Mouse (Mus musculus) MEL (cell line): ENCODE measurements around the gene Adcy3. TPM values are rescaled to one million over a fixed set of nuclear protein-coding genes. Genes with fewer than 3 reads are reported as not detected.
A peak's percentile ranks its signal among the peaks of the same experiment; 100 is the strongest.
"Not testable (repeated sequence)": the region's sequence is repeated elsewhere in the genome, so short reads cannot be mapped to it uniquely, and the experiment has no call there.

Experiments used
- DNase-seq: peaks from one replicate; pipeline ENCODE4 v3.0.0; 2011; ENCODE audit warnings: low read depth, low spot score
- H3K27ac ChIP-seq: 2 replicates; pipeline ENCODE4 v1.5.1; 2012; ENCODE audit warnings: low read depth, mild to moderate bottlenecking, control low read depth, low read length, moderate library complexity; ENCODE audit not compliant: control insufficient read depth
- H3K27me3 ChIP-seq, 2 experiments: fragments of 150-350 bp in 1 of 2; sonication (generic) in 1 of 2; 2 replicates each; pipeline ENCODE4 v1.6.1; 2012; ENCODE audit warnings: low read length in 2 of 2, mild to moderate bottlenecking in 2 of 2, improper control_type of control experiment in 1 of 2, moderate library complexity in 1 of 2; ENCODE audit not compliant: insufficient read depth in 2 of 2, control insufficient read depth in 1 of 2
- H3K36me3 ChIP-seq, 2 experiments: 2 replicates each; pipeline ENCODE4 v1.6.1; 2012 to 2014; ENCODE audit warnings: low read length in 2 of 2, improper control_type of control experiment in 1 of 2, inconsistent platforms in 1 of 2, mild to moderate bottlenecking in 1 of 2; ENCODE audit not compliant: insufficient read depth in 2 of 2, control insufficient read depth in 1 of 2
- H3K4me1 ChIP-seq, 2 experiments: fragments of 150-350 bp in 1 of 2; sonication (generic) in 1 of 2; 2 replicates each; pipeline ENCODE4 v1.6.1; 2012; ENCODE audit warnings: low read length in 2 of 2, improper control_type of control experiment in 1 of 2, mild to moderate bottlenecking in 1 of 2; ENCODE audit not compliant: insufficient read depth in 2 of 2, control insufficient read depth in 1 of 2
- H3K4me3 ChIP-seq, 2 experiments: fragments of 150-350 bp in 1 of 2; sonication (generic) in 1 of 2; 2 replicates each; pipeline ENCODE4 v1.5.1; 2012; ENCODE audit warnings: low read depth in 2 of 2, low read length in 2 of 2, mild to moderate bottlenecking in 2 of 2, moderate library complexity in 2 of 2, control low read depth in 1 of 2, improper control_type of control experiment in 1 of 2; ENCODE audit not compliant: control insufficient read depth in 1 of 2, insufficient read depth in 1 of 2
- H3K79me2 ChIP-seq: 2 replicates; pipeline ENCODE4 v1.6.1; 2012; ENCODE audit warnings: mild to moderate bottlenecking, low read length, moderate library complexity; ENCODE audit not compliant: control insufficient read depth, poor library complexity, insufficient read depth
- H3K9ac ChIP-seq: 2 replicates; pipeline ENCODE4 v1.6.1; 2012; ENCODE audit warnings: low read depth, mild to moderate bottlenecking, control low read depth, low read length, moderate library complexity; ENCODE audit not compliant: control insufficient read depth, poor library complexity, severe bottlenecking
- H3K9me3 ChIP-seq: fragments of 150-350 bp; sonication (generic); replicated peaks from 2 replicates; pipeline ENCODE4 v1.6.1; 2012; ENCODE audit warnings: mild to moderate bottlenecking, low read length, improper control_type of control experiment, moderate library complexity; ENCODE audit not compliant: insufficient read depth
- CHD2 ChIP-seq: IDR thresholded peaks from 2 replicates; pipeline ENCODE4 v1.6.1; 2011; ENCODE audit warnings: low read length, improper control_type of control experiment
- CTCF ChIP-seq, 3 experiments: IDR thresholded peaks in 2 of 3; conservative IDR thresholded peaks in 1 of 3; 2 replicates each; pipeline ENCODE4 v1.5.1; 2011 to 2012; ENCODE audit warnings: low read length in 3 of 3, low read depth in 2 of 3, mild to moderate bottlenecking in 2 of 3, improper control_type of control experiment in 1 of 3, inconsistent platforms in 1 of 3, mixed read lengths in 1 of 3, moderate library complexity in 1 of 3; ENCODE audit not compliant: control insufficient read depth in 1 of 3, insufficient read depth in 1 of 3, poor library complexity in 1 of 3, severe bottlenecking in 1 of 3
- ETS1 ChIP-seq: IDR thresholded peaks from 2 replicates; pipeline ENCODE4 v1.6.1; 2012; ENCODE audit warnings: low read depth, mild to moderate bottlenecking, inconsistent platforms, low read length, improper control_type of control experiment, moderate library complexity
- GATA1 ChIP-seq: IDR thresholded peaks from 2 replicates; pipeline ENCODE4 v1.6.1; 2011; ENCODE audit warnings: low read depth, low read length, improper control_type of control experiment
- JUND ChIP-seq: IDR thresholded peaks from 2 replicates; pipeline ENCODE4 v1.6.1; 2011; ENCODE audit warnings: low read depth, mild to moderate bottlenecking, improper control_type of control experiment, low read length
- KAT2A ChIP-seq: conservative IDR thresholded peaks from 2 replicates; pipeline ENCODE4 v1.6.1; 2012; ENCODE audit warnings: low read depth, low read length, improper control_type of control experiment, inconsistent platforms
- MAX ChIP-seq: IDR thresholded peaks from 2 replicates; pipeline ENCODE4 v1.6.1; 2011; ENCODE audit warnings: low read length, improper control_type of control experiment
- MAZ ChIP-seq: IDR thresholded peaks from 2 replicates; pipeline ENCODE4 v1.6.1; 2012; ENCODE audit warnings: low read depth, mild to moderate bottlenecking, inconsistent platforms, low read length, improper control_type of control experiment
- MYB ChIP-seq: IDR thresholded peaks from 2 replicates; pipeline ENCODE4 v1.6.1; 2011; ENCODE audit warnings: mild to moderate bottlenecking, low read depth, low read length, improper control_type of control experiment
- MYC ChIP-seq: IDR thresholded peaks from 2 replicates; pipeline ENCODE4 v1.6.1; 2011; ENCODE audit warnings: low read depth, mild to moderate bottlenecking, low read length, improper control_type of control experiment, moderate library complexity
- NRF1 ChIP-seq: IDR thresholded peaks from 2 replicates; pipeline ENCODE4 v1.6.1; 2014; ENCODE audit warnings: low read depth, mild to moderate bottlenecking, inconsistent platforms, low read length, improper control_type of control experiment, moderate library complexity; ENCODE audit not compliant: poor library complexity, insufficient read depth, severe bottlenecking
- RCOR1 ChIP-seq: IDR thresholded peaks from 2 replicates; pipeline ENCODE4 v1.6.1; 2012; ENCODE audit warnings: low read depth, mild to moderate bottlenecking, inconsistent platforms, low read length, improper control_type of control experiment
- SIN3A ChIP-seq: IDR thresholded peaks from 2 replicates; pipeline ENCODE4 v1.6.1; 2012; ENCODE audit warnings: low read length, improper control_type of control experiment, inconsistent platforms
- SMC3 ChIP-seq: IDR thresholded peaks from 2 replicates; pipeline ENCODE4 v1.6.1; 2011; ENCODE audit warnings: low read depth, low read length, improper control_type of control experiment
- TAL1 ChIP-seq: IDR thresholded peaks from 2 replicates; pipeline ENCODE4 v1.6.1; 2012; ENCODE audit warnings: mild to moderate bottlenecking, inconsistent platforms, low read length, moderate library complexity, mixed read lengths
- UBTF ChIP-seq: IDR thresholded peaks from 2 replicates; pipeline ENCODE4 v1.6.1; 2012; ENCODE audit warnings: low read depth, mild to moderate bottlenecking, inconsistent platforms, low read length, improper control_type of control experiment, moderate library complexity, borderline replicate concordance; ENCODE audit not compliant: insufficient read depth
- USF1 ChIP-seq: IDR thresholded peaks from 2 replicates; pipeline ENCODE4 v1.6.1; 2014; ENCODE audit warnings: low read depth, mild to moderate bottlenecking, inconsistent platforms, low read length, improper control_type of control experiment, moderate library complexity
- ZNF384 ChIP-seq: IDR thresholded peaks from 2 replicates; pipeline ENCODE4 v1.6.1; 2012; ENCODE audit warnings: low read depth, mild to moderate bottlenecking, inconsistent platforms, low read length, improper control_type of control experiment
- polyA plus RNA-seq, 2 experiments: library from polyadenylated mRNA; stranded (reverse) in 1 of 2; unstranded in 1 of 2; fragments of >175 nt in 1 of 2; fragments of >200 nt in 1 of 2; gene quantifications; 2 replicates each; pipeline versions ENCODE4 v1.2.1 to v1.2.4; 2012; ENCODE audit warnings: low replicate concordance in 2 of 2, low read depth in 1 of 2; ENCODE audit not compliant: insufficient read length in 2 of 2, insufficient read depth in 1 of 2, missing spikeins in 1 of 2
- total RNA-seq: library from RNA; depleted of rRNA; stranded (reverse); fragments of 300-350 nt; gene quantifications from 2 replicates; pipeline ENCODE4 v1.2.3, GENCODE M21; 2012

Adcy3 gene
- total and polyA plus RNA-seq, 3 experiments = 0.19 to 3.0 TPM; not detected in 1

- no peak for TF ChIP-seq TAL1
- no peak for TF ChIP-seq SMC3
- TF ChIP-seq GATA1 = peak; percentile 58; the same call in 1 of the 2 replicates
- TF ChIP-seq NRF1 = peak; percentile 99
- TF ChIP-seq MAZ = no peak
- no peak for TF ChIP-seq CHD2
- no peak for TF ChIP-seq CTCF (IDR thresholded peaks at IDR 0.05 in 2 of 3, conservative IDR thresholded peaks at IDR 0.05 in 1 of 3; ENCODE audit: control insufficient read depth in 1 of 3, insufficient read depth in 1 of 3, low read depth in 2 of 3, low read length in 3 of 3, poor library complexity in 1 of 3, severe bottlenecking in 1 of 3)
- peak; percentile 99 for TF ChIP-seq SIN3A
- no peak for TF ChIP-seq UBTF
- no peak for TF ChIP-seq ZNF384
- TF ChIP-seq ETS1 = peak; percentile 36
- peak; percentile 92 for TF ChIP-seq MYC
- TF ChIP-seq, all 39 proteins: peak for 21
Observed at GRCm38 (mm10) chr12:4233572-4234508, 100.9 kb downstream of the Adcy3 start, which contains the start of the genes Ptrhd1 and Cenpo (continued).

GRCm38 (mm10) chr12:4237481-4237880 lies 104.6 kb downstream of the Adcy3 start:
- H3K9me3 ChIP-seq = no peaks in the 10 kb centered on the region
- peaks cover 8% of the 10 kb centered on the region for H3K79me2 ChIP-seq
- H3K9ac ChIP-seq = no peak overlapping the region
- TF ChIP-seq KAT2A (no peak), JUND (no peak), USF1 (no peak), MAX (no peak), CTCF (IDR thresholded peaks at IDR 0.05 in 2 of 3, conservative IDR thresholded peaks at IDR 0.05 in 1 of 3; ENCODE audit: control insufficient read depth in 1 of 3, insufficient read depth in 1 of 3, low read depth in 2 of 3, low read length in 3 of 3, poor library complexity in 1 of 3, severe bottlenecking in 1 of 3) (no peak), GATA1 (no peak), RCOR1 (no peak), CHD2 (no peak), MYC (no peak), MYB (no peak), ETS1 (no peak)
- DNase-seq = no peak
- peaks cover 0 to 8% of the 10 kb centered on the region in 2 experiments for H3K4me1 ChIP-seq
- H3K27ac ChIP-seq = no peak overlapping the region
- H3K36me3 ChIP-seq = peaks cover 0 to 6% of the 10 kb centered on the region in 2 experiments; a peak in 2 of 4 replicates
- no peak overlapping the region for H3K4me3 ChIP-seq
- H3K27me3 ChIP-seq = no peaks in the 10 kb centered on the region

- DNase-seq, H3K27me3 ChIP-seq, H3K9me3 ChIP-seq, H3K79me2 ChIP-seq, H3K4me3 ChIP-seq, H3K9ac ChIP-seq, H3K4me1 ChIP-seq, H3K36me3 ChIP-seq, H3K27ac ChIP-seq: not testable (repeated sequence)
Observed at GRCm38 (mm10) chr12:4240281-4240680, 107.4 kb downstream of the Adcy3 start.
